Mouse (Mus musculus) heart, embryonic 11.5 days (tissue): ENCODE results near the gene Cnpy2. TPM values are rescaled to one million over a fixed set of nuclear protein-coding genes. Genes with fewer than 3 reads are reported as not detected.

ENCODE experiments used
- ATAC-seq: fragments of 200-750 bp; cut with Nextera tagmentation; replicated peaks from 2 replicates; pipeline ENCODE4 v1.8.0; 2017; ENCODE audit warnings: moderate library complexity; ENCODE audit not compliant: insufficient number of reproducible peaks, low FRiP score, low TSS enrichment
- H3K27ac ChIP-seq: fragments of 300-500 bp; sonication (generic); 2 replicates; pipeline ENCODE4 v1.5.1; 2014; ENCODE audit warnings: mild to moderate bottlenecking, low read depth, low read length
- H3K27me3 ChIP-seq: fragments of 300-500 bp; sonication (generic); 2 replicates; pipeline ENCODE4 v1.6.1; 2014; ENCODE audit warnings: mild to moderate bottlenecking, low read length, mixed read lengths; ENCODE audit not compliant: control insufficient read depth, insufficient read depth
- H3K36me3 ChIP-seq: fragments of 300-500 bp; sonication (generic); 2 replicates; pipeline ENCODE4 v1.6.1; 2014; ENCODE audit warnings: mild to moderate bottlenecking, low read length, moderate library complexity, mixed read lengths; ENCODE audit not compliant: control insufficient read depth, insufficient read depth
- H3K4me1 ChIP-seq: fragments of 300-500 bp; sonication (generic); 2 replicates; pipeline ENCODE4 v1.6.1; 2014; ENCODE audit warnings: low read length; ENCODE audit not compliant: control insufficient read depth, insufficient read depth
- H3K4me2 ChIP-seq: fragments of 300-500 bp; sonication (generic); 2 replicates; pipeline ENCODE4 v1.6.1; 2014; ENCODE audit warnings: mild to moderate bottlenecking, moderate library complexity
- H3K4me3 ChIP-seq: fragments of 300-500 bp; sonication (generic); 2 replicates; pipeline ENCODE4 v1.5.1; 2014; ENCODE audit warnings: low read depth, low read length
- H3K9ac ChIP-seq: fragments of 300-500 bp; sonication (generic); 2 replicates; pipeline ENCODE4 v1.6.1; 2014; ENCODE audit warnings: mild to moderate bottlenecking, low read depth, low read length, moderate library complexity
- H3K9me3 ChIP-seq: fragments of 300-500 bp; sonication (generic); replicated peaks from 2 replicates; pipeline ENCODE4 v1.6.1; 2016; ENCODE audit warnings: low read length; ENCODE audit not compliant: control insufficient read depth
- WGBS: fragments of 180-500 bp; shearing (Covaris S2); extraction: QIAGEN DNeasy Blood & Tissue Kit; methylation state at CpG from one replicate; pipeline ENCODE4 v1.1.7; 2014; ENCODE audit not compliant: insufficient replicate concordance; 5-methylcytosine and 5-hydroxymethylcytosine counted together
- polyA plus RNA-seq: library from polyadenylated mRNA; unstranded; fragments of >200 nt; fragmentation: Nextera tagmentation; extraction: Ambion mirVana; gene quantifications from 2 replicates; pipeline ENCODE4 v1.2.1, GENCODE M21; 2014

The Cnpy2 gene
- polyA plus RNA-seq, 1 experiment from 2014 or later = 206 TPM

DNA sequence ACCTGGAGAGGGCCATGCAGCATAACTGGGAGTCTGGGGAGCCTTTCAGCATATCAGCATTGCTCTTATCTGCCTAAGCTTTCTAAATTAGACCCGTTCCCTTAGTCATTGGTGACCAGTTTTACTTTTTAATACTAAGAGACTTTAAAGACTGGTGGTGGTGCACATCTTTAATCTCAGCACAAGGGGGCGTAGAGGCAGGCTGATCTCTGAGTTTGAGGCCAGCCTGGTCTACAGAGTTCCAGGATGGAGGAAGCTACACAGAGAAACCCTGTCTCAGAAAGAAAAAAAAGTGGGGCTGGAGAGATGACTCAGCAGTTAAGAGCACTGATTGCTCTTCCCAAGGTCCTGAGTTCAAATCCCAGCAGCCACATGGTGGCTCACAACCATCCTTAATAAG is 18.0 kb downstream of the Cnpy2 start:
- no peaks in the 10 kb centered on the region for H3K9me3 ChIP-seq
- WGBS = 61% methylated on average over 2 of the region's 2 CpGs
- H3K4me2 ChIP-seq = peak overlapping the region; percentile 20; the same call in 1 of the 2 replicates
- H3K9ac ChIP-seq = no peak overlapping the region
- ATAC-seq = no peak
- H3K4me3 ChIP-seq = no peak overlapping the region
- no peaks in the 10 kb centered on the region for H3K27me3 ChIP-seq
- H3K36me3 ChIP-seq = no peaks in the 10 kb centered on the region
- no peak overlapping the region for H3K27ac ChIP-seq
- H3K4me1 ChIP-seq = peaks cover 51% of the 10 kb centered on the region

DNA sequence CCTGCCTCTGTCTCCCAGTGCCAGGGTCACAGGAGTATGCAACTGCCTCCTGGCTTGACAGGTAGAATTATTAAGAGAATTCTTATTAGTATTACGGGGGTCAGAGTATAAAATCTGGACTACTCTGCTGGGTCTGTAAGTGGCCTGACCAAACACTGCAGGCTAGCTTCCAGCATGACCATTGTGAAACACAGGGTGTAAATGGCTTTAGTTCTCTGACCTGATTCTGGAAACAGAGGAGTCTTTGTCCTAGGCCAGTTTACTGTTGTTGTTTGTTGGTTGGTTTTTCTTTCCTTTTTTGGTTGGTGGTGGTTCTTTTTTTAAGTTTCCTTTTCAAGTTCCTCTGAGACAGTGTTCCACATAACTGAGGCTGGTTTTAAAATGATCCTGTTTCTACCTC is 21.2 kb downstream of the Cnpy2 start:
- no peak overlapping the region for H3K9ac ChIP-seq
- no peak overlapping the region for H3K4me2 ChIP-seq
- WGBS = 92% methylated on average over 1 of the region's 1 CpGs
- ATAC-seq = no peak
- peaks cover 52% of the 10 kb centered on the region for H3K4me1 ChIP-seq
- H3K9me3 ChIP-seq = no peaks in the 10 kb centered on the region
- peak overlapping the region; percentile 7; the same call in 1 of the 2 replicates for H3K27ac ChIP-seq
- no peaks in the 10 kb centered on the region for H3K27me3 ChIP-seq
- H3K36me3 ChIP-seq = no peaks in the 10 kb centered on the region
- no peak overlapping the region for H3K4me3 ChIP-seq

DNA sequence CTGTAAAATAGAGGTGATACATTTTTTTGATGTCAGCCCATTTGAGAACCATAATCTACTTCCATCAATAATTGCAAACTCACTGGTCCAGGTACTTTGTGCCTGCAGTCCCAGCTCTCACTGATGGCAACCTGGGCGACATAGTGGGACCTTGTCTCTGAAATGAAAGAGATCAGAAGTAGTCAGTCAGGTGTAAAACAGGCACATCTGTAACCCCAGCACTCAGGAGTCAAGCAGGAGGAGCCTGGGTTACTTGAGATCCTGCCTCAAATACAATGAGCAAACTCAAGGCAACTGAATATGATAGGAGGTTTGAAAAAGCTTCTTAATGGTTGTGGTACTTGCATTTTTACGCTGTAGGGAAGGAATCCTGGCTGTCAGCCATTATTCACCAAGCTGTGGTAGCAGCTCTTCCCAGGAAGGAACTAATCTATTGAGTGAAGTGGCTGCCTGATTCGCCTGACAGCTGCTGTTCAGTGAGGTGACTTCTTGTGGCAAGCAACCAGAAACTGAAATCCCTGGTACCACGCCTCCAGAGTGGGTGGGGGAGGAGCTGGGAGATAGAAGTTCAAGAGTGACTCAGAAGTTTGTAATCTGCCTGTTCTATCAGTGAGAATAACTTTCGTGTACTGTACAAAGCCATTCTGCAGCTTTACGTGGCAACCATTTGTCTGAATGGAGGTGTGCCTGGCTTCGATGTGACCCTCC is 22.5 kb downstream of the Cnpy2 start:
- H3K27me3 ChIP-seq = no peaks in the 10 kb centered on the region
- peak; percentile 83 for ATAC-seq
- H3K9me3 ChIP-seq = no peaks in the 10 kb centered on the region
- H3K27ac ChIP-seq = peak overlapping the region; percentile 82
- H3K9ac ChIP-seq = 0 out of 2 replicates have a peak overlapping the region, but pooled peaks have one; percentile 6
- H3K4me1 ChIP-seq = peaks cover 41% of the 10 kb centered on the region
- H3K4me3 ChIP-seq = peak overlapping the region; percentile 22
- H3K4me2 ChIP-seq = peak overlapping the region; percentile 58
- 22% methylated on average over 7 of the region's 7 CpGs for WGBS
- H3K36me3 ChIP-seq = no peaks in the 10 kb centered on the region

DNA sequence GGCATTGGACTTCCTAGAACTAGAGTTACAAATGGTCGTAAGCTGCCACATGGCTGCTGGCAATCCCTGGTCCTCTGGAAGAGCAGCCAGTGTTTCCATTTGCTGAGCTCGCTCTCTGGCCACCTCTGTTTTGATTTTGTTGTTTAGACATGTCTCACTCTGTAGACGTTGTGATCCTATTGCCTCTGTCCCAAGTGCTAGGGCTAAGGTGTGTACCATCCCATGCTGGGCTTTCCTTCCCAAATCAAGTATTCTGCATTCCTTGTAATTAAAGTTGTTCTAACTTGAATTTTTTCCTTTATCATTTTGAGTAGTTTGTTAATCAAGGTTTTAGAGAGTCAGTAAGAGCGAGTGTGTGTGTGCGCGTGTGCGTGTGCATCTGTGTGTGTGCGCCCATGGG is 25.3 kb downstream of the Cnpy2 start:
- ATAC-seq = no peak
- Histone ChIP-seq H3K27me3 (no peaks in the 10 kb centered on the region), H3K27ac (no peak overlapping the region), H3K36me3 (peaks cover 18% of the 10 kb centered on the region), H3K9me3 (no peaks in the 10 kb centered on the region), H3K4me3 (no peak overlapping the region), H3K9ac (no peak overlapping the region), H3K4me2 (no peak overlapping the region), H3K4me1 (peaks cover 26% of the 10 kb centered on the region)
- WGBS = 87% methylated on average over 8 of the region's 8 CpGs

DNA sequence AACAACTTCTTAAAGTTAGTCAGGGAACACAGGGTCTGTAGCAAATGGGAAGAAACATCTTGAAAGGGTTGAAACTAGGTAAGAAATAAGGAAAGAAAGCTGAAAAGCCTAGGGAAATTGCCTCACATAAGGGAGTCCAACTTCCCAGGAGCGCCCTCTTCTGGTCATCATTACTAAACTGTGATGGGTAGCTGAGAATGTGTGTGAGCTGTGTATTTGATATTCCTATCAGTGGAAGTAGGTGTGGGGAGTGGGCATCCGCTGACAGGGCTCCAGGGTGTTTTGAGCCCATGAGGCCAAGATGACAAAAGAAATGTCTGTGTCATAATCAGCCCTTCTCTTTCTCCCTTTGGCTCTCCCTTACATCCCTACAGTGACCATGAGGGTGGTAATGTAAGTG is 36.5 kb downstream of the Cnpy2 start:
- Histone ChIP-seq H3K36me3 (peaks cover 56% of the 10 kb centered on the region), H3K4me3 (no peak overlapping the region), H3K27me3 (no peaks in the 10 kb centered on the region), H3K4me2 (no peak overlapping the region), H3K9me3 (no peaks in the 10 kb centered on the region), H3K9ac (no peak overlapping the region), H3K4me1 (no peaks in the 10 kb centered on the region), H3K27ac (no peak overlapping the region)
- 46% methylated on average over 2 of the region's 2 CpGs for WGBS
- no peak for ATAC-seq

DNA sequence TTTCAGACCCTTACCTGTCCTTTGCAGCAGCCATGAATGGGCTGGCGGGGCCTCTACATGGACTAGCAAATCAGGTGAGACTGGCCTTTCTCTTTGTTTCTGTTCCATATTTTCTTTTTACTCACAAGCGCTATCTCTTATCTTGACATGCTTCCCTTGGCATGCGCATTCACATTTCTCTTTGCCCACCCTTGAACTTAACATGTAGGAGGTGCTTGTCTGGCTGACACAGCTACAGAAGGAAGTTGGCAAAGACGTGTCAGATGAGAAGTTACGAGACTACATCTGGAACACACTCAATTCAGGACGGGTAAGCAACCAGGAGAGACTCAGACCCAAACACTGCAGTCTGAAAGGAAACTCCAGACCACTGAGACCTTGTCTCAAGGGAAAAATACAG is 37.0 kb downstream of the Cnpy2 start:
- peaks cover 52% of the 10 kb centered on the region for H3K36me3 ChIP-seq
- H3K4me2 ChIP-seq = no peak overlapping the region
- no peak overlapping the region for H3K9ac ChIP-seq
- 82% methylated on average over 6 of the region's 6 CpGs for WGBS
- H3K4me3 ChIP-seq = no peak overlapping the region
- no peak for ATAC-seq
- no peak overlapping the region for H3K27ac ChIP-seq
- no peaks in the 10 kb centered on the region for H3K27me3 ChIP-seq
- no peaks in the 10 kb centered on the region for H3K4me1 ChIP-seq
- no peaks in the 10 kb centered on the region for H3K9me3 ChIP-seq

DNA sequence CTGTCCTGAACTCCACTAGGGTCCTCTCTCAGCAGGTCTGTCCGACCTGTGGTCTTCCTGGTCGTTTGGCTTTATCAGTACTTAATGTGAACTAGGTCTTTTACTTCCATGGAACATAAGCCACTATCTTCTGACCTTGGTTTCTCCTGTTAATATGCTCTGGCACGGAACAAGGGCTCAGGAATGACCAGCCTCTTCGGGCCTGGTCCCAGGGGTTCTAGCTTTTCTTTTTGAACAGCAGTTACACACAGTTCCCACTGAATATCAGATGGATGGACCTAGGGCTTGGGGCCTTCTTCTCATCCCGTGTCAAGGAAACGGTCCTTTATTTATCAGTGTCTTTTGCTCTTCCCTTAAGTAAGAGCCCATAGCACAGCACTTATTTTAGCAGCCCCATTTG is 39.6 kb downstream of the Cnpy2 start:
- Histone ChIP-seq H3K4me2 (no peak overlapping the region), H3K9me3 (no peaks in the 10 kb centered on the region), H3K4me3 (no peak overlapping the region), H3K9ac (no peak overlapping the region), H3K27ac (no peak overlapping the region), H3K4me1 (no peaks in the 10 kb centered on the region), H3K27me3 (no peaks in the 10 kb centered on the region), H3K36me3 (peaks cover 42% of the 10 kb centered on the region)
- ATAC-seq = no peak
- WGBS = 82% methylated on average over 6 of the region's 6 CpGs

DNA sequence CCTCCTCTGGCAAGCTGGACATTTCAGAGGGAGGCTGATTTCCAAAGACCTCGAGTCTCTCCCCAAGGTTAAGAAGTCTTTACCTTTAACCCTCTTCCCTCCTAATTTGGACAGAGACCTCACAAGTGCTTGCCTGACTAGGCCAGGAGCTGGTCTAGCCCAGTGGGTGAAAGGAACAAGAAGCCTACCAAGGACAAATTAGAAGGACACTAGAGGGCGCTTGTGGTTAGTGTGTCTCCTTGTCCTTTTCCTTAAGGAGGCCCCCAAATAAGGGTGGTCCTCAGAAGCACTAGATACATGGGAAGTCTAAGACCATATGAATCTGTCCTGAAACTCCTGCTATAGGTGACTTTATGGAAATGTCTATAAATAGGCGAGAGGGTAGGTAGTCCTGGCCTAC is 40.3 kb downstream of the Cnpy2 start:
- no peak overlapping the region for H3K4me3 ChIP-seq
- no peak overlapping the region for H3K9ac ChIP-seq
- H3K4me2 ChIP-seq = no peak overlapping the region
- H3K4me1 ChIP-seq = peaks cover 1% of the 10 kb centered on the region; the same call in 1 of the 2 replicates
- H3K27me3 ChIP-seq = no peaks in the 10 kb centered on the region
- H3K27ac ChIP-seq = no peak overlapping the region
- H3K36me3 ChIP-seq = peaks cover 42% of the 10 kb centered on the region
- 41% methylated on average over 3 of the region's 3 CpGs for WGBS
- no peak for ATAC-seq
- no peaks in the 10 kb centered on the region for H3K9me3 ChIP-seq

DNA sequence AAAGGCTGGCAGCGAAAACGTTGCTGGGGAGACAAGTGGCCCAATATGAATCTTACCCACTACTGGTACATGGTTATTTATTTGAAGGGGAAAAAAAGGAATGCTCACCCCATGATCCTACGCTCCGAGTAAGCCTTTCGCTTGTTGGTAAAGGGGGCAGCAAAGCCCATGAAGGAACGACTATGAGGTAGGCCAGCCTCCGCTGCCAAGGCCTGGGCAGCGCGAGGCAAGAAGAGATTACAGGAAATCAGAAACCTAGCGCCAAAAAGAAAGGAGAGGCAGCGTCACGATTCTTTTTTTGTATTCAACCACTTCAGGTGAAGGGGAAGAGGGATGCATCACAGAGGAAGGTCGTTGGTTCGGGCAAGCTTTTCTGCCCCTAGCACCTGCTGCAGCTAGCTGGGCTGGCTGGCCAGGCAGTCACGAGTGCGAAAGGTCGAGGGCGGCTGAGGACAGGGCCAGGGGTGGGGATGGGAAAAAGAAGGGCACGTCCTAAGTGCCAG is 45.7 kb downstream of the Cnpy2 start:
- peak overlapping the region; percentile 94 for H3K27ac ChIP-seq
- no peaks in the 10 kb centered on the region for H3K9me3 ChIP-seq
- 15% methylated on average over 19 of the region's 19 CpGs for WGBS
- H3K9ac ChIP-seq = peak overlapping the region; percentile 78
- ATAC-seq = no peak
- H3K27me3 ChIP-seq = no peaks in the 10 kb centered on the region
- peak overlapping the region; percentile 81 for H3K4me3 ChIP-seq
- H3K36me3 ChIP-seq = peaks cover 2% of the 10 kb centered on the region
- H3K4me2 ChIP-seq = peak overlapping the region; percentile 94
- peaks cover 12% of the 10 kb centered on the region for H3K4me1 ChIP-seq
